Mouse (Mus musculus) macrophage (primary cell): ENCODE data around the gene Treml1. TPM values are rescaled to one million over a fixed set of nuclear protein-coding genes. Genes with fewer than 3 reads are reported as not detected.
A peak's percentile ranks its signal among the peaks of the same experiment; 100 is the strongest.

Experiments used
- H3K27ac ChIP-seq: fragments of 350-480 bp; formaldehyde crosslinking; 2 replicates; pipeline ENCODE4 v1.9.0; 2021
- H3K36me3 ChIP-seq: fragments of 350-480 bp; formaldehyde crosslinking; 2 replicates; pipeline ENCODE4 v1.9.0; 2021; ENCODE audit errors: inconsistent target
- H3K4me3 ChIP-seq: fragments of 350-480 bp; formaldehyde crosslinking; 2 replicates; pipeline ENCODE4 v1.9.0; 2021; ENCODE audit errors: inconsistent target
- H3K79me2 ChIP-seq: fragments of 350-480 bp; formaldehyde crosslinking; 2 replicates; pipeline ENCODE4 v1.9.0; 2021; ENCODE audit errors: inconsistent target
- WGBS: methylation state at CpG from one replicate; pipeline ENCODE4 v1.1.7; 2026; ENCODE audit warnings: inconsistent platforms; ENCODE audit not compliant: missing documents; 5-methylcytosine and 5-hydroxymethylcytosine counted together
- polyA plus RNA-seq: library from polyadenylated mRNA; stranded (reverse); fragments of 250-400 nt; gene quantifications from 3 replicates; pipeline ENCODE4 v1.2.4, GENCODE M21; 2018; ENCODE audit warnings: inconsistent platforms
- total RNA-seq, 78 experiments: library from RNA; depleted of rRNA; stranded (reverse); fragments of 250-400 nt; gene quantifications; 1 replicate in 9 of 78; 2 replicates in 24 of 78; 3 replicates in 43 of 78; 4 replicates in 2 of 78; pipeline ENCODE4 v1.2.4; 2018; ENCODE audit warnings: inconsistent platforms in 56 of 78

The Treml1 gene
- total RNA-seq (2018; cell fraction: chromatin; rRNA removed), result 10 to 100 TPM in 21 of 26 experiments, 1 to 10 TPM in 5; 2.8 to 59.7 (median 18.2) TPM
- total RNA-seq (2018; cell fraction: cytosol; rRNA removed), result 1 to 10 TPM in 3 of 26 experiments, under 1 TPM in 20, not detected in 3; 0.18 to 2.1 (median 0.56) TPM
- total RNA-seq (2018; cell fraction: nucleus; rRNA removed), result 10 to 100 TPM in 14 of 26 experiments, 1 to 10 TPM in 12; 1.4 to 39.3 (median 13.3) TPM
- polyA plus RNA-seq, result 2.0 to 2.7 TPM (median 2.4 TPM) in 3 replicates

DNA sequence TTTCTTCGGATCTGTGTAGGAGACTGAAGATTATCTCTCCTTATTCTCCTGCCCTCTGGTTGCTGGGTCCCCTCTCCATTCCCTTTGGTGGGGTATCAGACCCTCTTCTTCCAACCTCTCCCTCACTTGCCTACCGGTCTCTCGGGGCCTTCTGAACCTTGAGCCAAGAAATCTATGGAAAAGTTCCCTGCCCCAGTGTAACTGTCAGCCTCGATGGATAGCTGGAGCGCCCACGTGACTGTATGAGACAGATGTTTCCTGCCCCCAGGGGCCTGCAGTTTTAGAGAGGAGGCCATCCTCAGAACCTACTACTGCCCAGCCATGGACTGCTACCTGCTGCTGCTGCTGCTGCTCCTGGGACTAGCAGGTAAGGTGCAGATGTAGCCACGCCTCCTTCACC lies at the start of gene Treml1:
Gene Treml1 (plus strand): TSS at position 301 of the 400 bp plus-strand sequence.
- Histone ChIP-seq H3K27ac (no peak within 1 kb of the TSS), H3K36me3 (0 out of 2 replicates have a peak, but pooled peaks cover 1% of the 10 kb centered on the region), H3K79me2 (no peaks in the 10 kb centered on the region), H3K4me3 (no peak within 1 kb of the TSS)
- WGBS, result 53% methylated on average over 7 of the region's 7 CpGs

DNA sequence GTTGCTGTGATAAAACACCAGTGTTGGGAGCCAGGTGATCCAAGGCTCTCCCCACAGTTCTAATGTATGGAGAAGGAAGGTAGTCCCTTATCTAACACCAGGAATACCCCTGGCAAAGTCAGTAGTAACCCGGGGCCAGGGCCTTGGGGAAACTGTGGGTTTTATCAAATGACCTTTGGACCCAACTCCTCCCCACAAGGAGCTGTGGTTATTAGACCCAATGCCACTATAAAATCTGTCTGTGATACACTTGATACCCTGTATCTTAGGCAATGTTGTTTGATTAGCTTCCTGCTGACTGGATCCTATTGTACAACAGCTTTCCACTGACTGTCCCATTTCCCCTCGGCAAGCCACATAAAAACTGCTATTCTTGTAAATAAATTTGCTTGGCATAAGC lies 47.6 kb upstream of the Treml1 start:
- Histone ChIP-seq H3K79me2 (peaks cover 9% of the 10 kb centered on the region; the same call in 1 of the 2 replicates), H3K27ac (no peak overlapping the region), H3K36me3 (peaks cover 23% of the 10 kb centered on the region), H3K4me3 (no peak overlapping the region)
- WGBS, result 81% methylated on average over 2 of the region's 2 CpGs

DNA sequence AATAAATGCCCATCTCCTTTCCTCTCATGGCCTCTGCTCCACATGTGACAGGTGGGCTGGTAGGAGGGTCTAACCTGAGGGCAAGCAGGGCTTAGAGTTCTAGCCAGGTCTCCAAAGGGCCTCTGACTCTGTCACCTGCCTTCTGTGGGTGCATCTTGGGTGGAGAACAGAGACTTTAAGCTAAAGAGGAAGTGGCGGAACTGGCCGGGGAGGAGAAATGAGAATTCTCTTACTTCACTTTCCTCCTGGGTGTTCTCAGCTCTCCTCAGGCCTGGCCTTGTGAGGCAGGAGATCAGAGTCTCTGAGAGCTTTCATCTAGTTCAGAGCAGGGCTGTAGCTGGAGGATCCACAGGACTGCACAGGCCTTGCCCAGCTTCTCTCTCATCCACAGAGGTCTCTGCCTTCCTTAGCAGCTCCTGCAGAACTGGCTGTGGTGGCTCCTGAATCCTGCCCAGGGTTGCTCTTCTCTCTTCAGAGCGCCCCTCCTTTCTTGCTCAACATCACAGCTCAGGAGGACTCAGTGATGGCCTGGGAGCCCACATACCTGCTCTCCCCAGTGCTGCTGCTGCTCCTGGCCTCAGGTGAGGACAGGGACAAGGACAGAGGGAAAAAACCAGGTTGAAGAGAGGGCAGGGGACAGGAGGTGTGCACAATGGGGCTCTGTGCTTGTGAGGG lies 43.7 kb upstream of the Treml1 start, which contains the start of gene B430306N03Rik:
Gene B430306N03Rik (plus strand): TSS at position 237 of the 675 bp plus-strand sequence.
- WGBS, result 13% methylated on average over 3 of the region's 3 CpGs
- peaks cover 18% of the 10 kb centered on the region; the same call in 1 of the 2 replicates for H3K36me3 ChIP-seq
- H3K4me3 ChIP-seq, result peak within 1 kb of the TSS; percentile 29
- H3K27ac ChIP-seq, result peak within 1 kb of the TSS; percentile 94
- peaks cover 43% of the 10 kb centered on the region; the same call in 1 of the 2 replicates for H3K79me2 ChIP-seq

DNA sequence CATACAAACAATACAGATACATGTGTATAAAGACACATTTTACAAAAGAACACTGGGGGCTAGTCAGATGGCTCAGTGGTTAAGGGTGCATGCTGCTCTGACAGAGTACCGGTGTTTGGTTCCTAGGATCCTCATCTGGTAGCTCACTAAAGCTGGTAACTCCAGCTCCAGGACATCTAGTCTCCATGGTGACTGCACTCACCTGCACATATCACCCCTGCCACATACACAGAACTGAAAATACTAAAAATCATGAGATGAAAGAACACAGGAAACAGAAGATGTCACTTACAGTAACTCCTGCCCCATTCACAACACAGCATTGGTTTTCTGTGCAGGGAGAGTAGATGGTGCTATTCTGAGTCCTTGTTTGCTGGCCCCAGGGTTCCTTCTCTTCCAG lies 41.0 kb upstream of the Treml1 start:
- no peak overlapping the region for H3K27ac ChIP-seq
- H3K4me3 ChIP-seq, result no peak overlapping the region
- 100% methylated on average over 1 of the region's 1 CpGs for WGBS
- peaks cover 43% of the 10 kb centered on the region; the same call in 1 of the 2 replicates for H3K79me2 ChIP-seq
- H3K36me3 ChIP-seq, result peaks cover 43% of the 10 kb centered on the region; the same call in 1 of the 2 replicates

DNA sequence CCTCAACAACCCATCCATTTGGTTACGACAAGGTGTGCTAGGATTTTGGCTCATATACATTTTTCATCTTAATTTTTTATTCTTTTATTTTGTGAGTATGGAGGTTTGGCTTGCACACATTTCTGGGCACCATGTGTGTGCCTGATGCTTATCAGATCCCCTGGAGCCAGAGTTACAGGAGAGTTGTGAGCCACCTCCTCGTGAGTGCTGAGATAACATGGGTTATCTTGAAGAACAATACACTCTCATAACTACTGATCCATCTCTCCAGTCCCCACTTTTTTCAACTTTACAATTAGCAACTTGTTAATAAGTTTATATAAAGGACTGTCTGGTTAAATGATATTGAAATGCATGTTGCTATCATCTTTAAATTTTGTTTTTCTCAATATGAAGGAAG lies 38.4 kb upstream of the Treml1 start:
- Histone ChIP-seq H3K4me3 (no peak overlapping the region), H3K79me2 (peaks cover 42% of the 10 kb centered on the region; the same call in 1 of the 2 replicates), H3K27ac (no peak overlapping the region), H3K36me3 (peaks cover 57% of the 10 kb centered on the region; the same call in 1 of the 2 replicates)
- WGBS, result 92% methylated on average over 2 of the region's 2 CpGs

DNA sequence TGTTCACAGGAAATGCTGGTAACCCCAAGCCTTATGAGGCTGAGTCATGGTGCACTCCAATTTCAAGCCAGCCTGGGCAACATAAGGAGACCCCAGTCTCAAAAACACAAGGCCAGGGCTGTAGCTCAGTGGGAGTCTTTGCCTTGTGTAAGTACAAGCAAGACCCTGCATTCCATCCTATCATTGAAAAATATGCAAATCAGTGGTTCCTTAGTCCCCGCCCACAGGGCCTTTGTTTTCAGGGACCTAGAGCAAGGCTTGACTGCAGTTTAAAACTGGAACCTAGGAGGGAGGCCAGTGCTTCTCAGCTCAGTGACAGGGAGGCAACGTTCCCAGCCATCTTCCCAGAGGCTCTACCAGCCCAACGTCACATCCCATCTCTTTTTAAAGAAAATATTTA lies 36.5 kb upstream of the Treml1 start:
- peak overlapping the region; percentile 89 for H3K27ac ChIP-seq
- H3K4me3 ChIP-seq, result no peak overlapping the region
- 88% methylated on average over 3 of the region's 3 CpGs for WGBS
- peaks cover 23% of the 10 kb centered on the region; the same call in 1 of the 2 replicates for H3K79me2 ChIP-seq
- peaks cover 50% of the 10 kb centered on the region; the same call in 1 of the 2 replicates for H3K36me3 ChIP-seq

DNA sequence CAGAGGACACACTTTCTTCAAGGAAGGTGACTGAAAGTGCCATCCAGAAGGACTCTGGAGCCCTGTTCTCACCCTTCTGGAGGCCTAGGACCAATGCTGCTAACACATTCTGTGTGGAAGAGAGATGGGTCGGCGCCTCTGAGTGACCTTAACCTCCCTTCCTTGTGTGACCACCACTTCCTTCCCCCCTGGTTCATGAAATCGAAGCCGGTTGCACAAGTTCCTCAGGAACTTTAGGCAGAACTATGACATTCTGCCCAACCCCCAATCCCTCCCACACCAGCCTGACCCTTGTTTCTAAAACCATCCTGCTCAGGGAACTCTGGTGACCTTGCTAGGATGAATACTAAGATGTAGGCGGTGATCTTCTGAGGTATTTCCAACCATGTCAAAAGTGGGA lies 35.5 kb upstream of the Treml1 start:
- Histone ChIP-seq H3K27ac (peak overlapping the region; percentile 89), H3K4me3 (no peak overlapping the region), H3K36me3 (peaks cover 48% of the 10 kb centered on the region; the same call in 1 of the 2 replicates), H3K79me2 (peaks cover 13% of the 10 kb centered on the region; the same call in 1 of the 2 replicates)
- 0% methylated on average over 5 of the region's 5 CpGs for WGBS

DNA sequence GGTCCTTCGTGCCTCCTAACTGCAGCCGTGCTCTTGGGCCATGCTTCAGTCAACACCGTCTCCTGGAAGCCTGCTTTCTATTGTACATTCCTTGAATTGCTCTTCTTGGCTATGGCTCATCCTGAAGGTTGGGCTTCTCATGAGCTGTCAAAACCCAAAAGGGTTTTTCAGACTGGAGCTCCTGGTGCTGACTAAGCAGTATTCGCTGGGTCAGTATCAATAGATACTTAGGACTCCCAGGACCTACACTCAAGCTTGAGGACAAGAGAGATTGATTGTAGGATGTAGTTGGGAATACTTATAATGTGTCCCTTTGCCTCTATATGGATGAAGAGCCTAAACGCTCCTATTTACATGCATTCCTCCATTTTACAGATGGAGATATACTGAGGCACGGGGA lies 34.6 kb upstream of the Treml1 start:
- peak overlapping the region; percentile 89 for H3K27ac ChIP-seq
- whole genome bisulfite sequencing, result 94% methylated on average over 5 of the region's 6 CpGs
- no peak overlapping the region for H3K4me3 ChIP-seq
- H3K36me3 ChIP-seq, result peaks cover 48% of the 10 kb centered on the region; the same call in 1 of the 2 replicates
- peaks cover 7% of the 10 kb centered on the region; the same call in 1 of the 2 replicates for H3K79me2 ChIP-seq

DNA sequence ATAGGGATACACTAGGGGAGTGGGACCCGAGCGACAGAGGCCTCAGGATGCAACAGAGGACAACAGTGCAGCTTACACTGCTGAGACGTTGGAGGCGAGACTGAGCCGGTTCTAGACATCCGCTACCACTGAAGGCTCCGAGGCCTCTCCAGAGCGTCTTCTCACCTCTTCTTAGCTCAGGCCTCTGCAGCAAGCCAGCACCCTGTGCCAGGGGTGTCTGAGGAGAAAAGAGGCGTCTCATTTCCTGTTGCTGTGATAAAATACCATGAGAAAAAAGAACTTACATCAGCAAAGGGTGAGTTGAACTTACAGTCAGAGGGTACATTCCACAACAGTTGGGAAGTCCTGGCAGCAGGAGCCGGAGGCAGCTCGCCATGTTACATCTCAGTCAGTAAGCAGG lies 34.1 kb upstream of the Treml1 start:
- WGBS, result 78% methylated on average over 10 of the region's 11 CpGs
- Histone ChIP-seq H3K79me2 (peaks cover 1% of the 10 kb centered on the region; the same call in 1 of the 2 replicates), H3K4me3 (no peak overlapping the region), H3K36me3 (peaks cover 43% of the 10 kb centered on the region; the same call in 1 of the 2 replicates), H3K27ac (no peak overlapping the region; the same call in 1 of the 2 replicates)

DNA sequence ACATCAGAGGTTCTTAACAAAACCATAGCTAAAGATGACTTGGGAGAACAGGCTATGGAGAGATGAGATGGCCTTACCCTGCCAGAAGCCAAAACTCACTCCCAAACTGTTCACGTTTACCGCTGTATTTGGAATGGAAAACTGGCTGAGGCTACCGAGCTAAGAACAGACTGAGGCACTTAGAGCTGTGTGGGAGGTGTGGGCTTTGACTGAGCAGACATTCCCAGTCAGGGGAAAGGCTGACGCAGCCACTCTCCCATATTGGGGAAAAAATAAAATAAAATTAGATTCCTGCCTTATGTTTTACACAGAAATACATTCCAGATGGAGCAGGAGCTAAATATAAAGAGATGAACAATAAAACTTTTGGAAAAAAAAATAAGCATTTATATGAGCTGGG lies 33.1 kb upstream of the Treml1 start:
- no peak overlapping the region for H3K27ac ChIP-seq
- peaks cover 33% of the 10 kb centered on the region; the same call in 1 of the 2 replicates for H3K36me3 ChIP-seq
- WGBS, result 100% methylated on average over 4 of the region's 4 CpGs
- H3K79me2 ChIP-seq, result no peaks in the 10 kb centered on the region
- no peak overlapping the region for H3K4me3 ChIP-seq

DNA sequence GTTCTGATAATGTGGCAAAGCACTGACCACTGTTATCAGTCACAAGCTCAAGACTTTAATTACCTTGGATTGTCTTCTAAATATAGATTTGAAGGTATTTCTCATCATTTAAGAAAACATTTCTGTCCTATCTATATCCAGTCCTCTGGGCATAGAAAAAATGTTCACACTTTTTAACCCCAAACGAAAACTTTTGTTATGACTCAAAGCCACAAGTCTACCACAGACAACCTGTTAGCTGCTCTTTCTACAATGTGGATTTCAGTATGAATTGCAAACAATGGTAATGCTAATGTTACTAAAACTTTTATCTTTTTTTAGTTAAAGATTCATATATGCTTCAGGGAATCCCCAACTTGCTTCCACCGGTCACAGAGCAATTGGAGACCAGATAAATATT lies 27.2 kb upstream of the Treml1 start:
- Histone ChIP-seq H3K79me2 (no peaks in the 10 kb centered on the region), H3K27ac (no peak overlapping the region), H3K4me3 (no peak overlapping the region), H3K36me3 (no peaks in the 10 kb centered on the region)
- 81% methylated on average over 2 of the region's 2 CpGs for WGBS

DNA sequence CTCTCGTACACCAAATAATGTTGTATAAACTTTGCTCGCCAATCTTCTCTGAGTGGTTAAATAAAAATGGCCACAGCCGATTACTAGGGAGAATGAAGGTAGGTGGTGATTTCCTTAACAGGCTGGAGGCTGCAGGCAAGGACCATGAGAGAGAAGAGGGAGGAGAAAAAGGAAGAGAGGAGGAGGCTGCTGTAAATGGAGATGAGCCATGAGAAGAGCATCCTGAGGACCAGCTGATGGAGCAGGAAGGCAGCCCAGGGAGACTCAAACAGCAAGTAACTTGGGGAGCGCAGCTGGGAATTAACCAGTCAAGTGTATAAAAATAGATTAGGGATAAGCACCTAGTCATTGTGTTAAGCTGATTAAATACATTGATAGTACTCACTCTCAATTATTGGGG lies 25.5 kb upstream of the Treml1 start:
- 88% methylated on average over 4 of the region's 4 CpGs for WGBS
- Histone ChIP-seq H3K79me2 (no peaks in the 10 kb centered on the region), H3K4me3 (no peak overlapping the region), H3K27ac (no peak overlapping the region), H3K36me3 (no peaks in the 10 kb centered on the region)

DNA sequence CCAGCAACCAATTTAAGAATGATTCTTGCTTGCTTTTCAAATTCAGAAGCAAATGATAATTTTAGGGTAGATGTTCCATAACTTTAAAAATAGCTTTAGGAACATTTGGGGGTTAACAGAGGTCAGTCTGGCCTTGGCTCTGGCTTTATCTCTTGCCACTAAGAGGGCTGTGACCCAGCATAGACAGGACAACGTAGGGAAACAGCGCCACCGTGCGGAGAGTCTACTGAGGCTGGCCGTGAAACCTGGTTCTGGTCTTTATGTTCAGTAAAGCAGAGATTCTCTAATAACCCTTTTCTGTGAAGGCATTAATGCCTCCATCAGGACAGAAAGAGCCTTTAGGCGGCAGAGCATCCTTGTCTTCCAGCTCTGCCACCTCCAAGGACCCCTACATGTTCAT lies 22.9 kb upstream of the Treml1 start:
- Histone ChIP-seq H3K4me3 (no peak overlapping the region), H3K79me2 (no peaks in the 10 kb centered on the region), H3K27ac (peak overlapping the region; percentile 15; the same call in 1 of the 2 replicates), H3K36me3 (no peaks in the 10 kb centered on the region)
- 0% methylated on average over 6 of the region's 6 CpGs for WGBS

DNA sequence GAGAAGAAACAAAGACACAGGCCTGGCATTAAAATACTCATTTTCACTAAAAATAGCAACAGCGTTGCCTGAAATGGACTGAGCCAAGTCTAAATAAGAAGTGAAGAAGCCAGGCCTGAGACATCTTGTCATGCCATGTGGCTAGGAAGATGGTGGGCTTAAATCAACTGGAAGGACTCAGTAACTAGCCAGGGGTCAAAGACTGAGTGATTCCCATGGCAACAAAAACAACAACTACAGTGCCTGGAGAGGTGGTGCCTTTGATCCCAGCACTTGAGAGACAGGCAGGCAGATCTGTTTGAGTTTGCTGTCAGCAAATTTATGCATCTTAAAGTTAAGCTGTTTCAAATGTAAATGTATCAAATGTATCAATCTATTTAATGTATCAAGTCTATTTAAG lies 19.4 kb upstream of the Treml1 start:
- Histone ChIP-seq H3K79me2 (no peaks in the 10 kb centered on the region), H3K27ac (no peak overlapping the region), H3K4me3 (no peak overlapping the region), H3K36me3 (no peaks in the 10 kb centered on the region)
- WGBS, result 100% methylated on average over 1 of the region's 1 CpGs

DNA sequence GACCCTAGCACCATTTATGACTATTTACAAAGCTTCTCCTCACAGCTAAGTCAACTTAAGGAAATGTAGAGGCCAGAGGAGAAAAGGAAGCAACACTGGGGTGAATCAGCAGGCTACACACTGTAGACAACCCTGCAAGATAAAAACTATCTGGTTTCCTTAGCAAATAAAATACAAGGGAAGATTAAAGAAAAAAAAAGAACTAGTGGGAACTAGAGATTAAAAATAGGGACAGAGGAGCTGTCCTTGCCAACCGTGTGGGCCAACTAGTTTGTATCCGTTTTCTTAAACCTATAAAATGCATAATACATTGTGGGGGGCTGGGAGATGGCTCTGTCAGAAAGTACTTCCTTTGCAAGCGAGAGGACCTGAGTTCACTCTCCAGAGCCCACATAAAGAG lies 17.8 kb upstream of the Treml1 start:
- Histone ChIP-seq H3K36me3 (no peaks in the 10 kb centered on the region), H3K79me2 (peaks cover 11% of the 10 kb centered on the region), H3K4me3 (no peak overlapping the region), H3K27ac (peak overlapping the region; percentile 69)
- WGBS, result 25% methylated on average over 3 of the region's 3 CpGs
